Mouse (Mus musculus): ENCODE results near the gene H2al1h. TPM values are rescaled to one million over a fixed set of nuclear protein-coding genes. Genes with fewer than 3 reads are reported as not detected.
"Not testable (repeated sequence)": the region's sequence is repeated elsewhere in the genome, so short reads cannot be mapped to it uniquely, and the experiment has no call there.

H2al1h gene
- not detected in 2 replicates for polyA plus RNA-seq (2015; fragmentation: Nextera tagmentation; extraction: Ambion mirVana)

DNA sequence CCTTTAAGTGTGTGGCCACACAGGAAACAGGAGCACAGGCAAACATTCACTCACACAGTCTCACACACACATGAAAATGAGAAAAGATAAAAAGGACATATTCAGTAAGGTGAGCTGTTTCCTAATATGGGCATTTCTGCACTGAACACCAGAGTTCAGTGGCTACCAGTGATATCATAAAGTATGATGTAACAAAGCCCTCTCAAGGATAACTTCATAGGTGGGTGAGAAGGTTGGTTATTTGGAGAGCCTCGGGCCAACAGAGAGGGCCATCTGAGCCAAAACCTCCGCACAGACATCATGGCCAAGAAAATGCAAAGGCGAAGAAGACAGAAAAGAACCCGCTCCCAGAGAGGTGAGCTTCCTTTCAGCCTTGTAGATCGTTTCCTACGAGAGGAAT, at the start of gene H2al1h:
H2al1h (plus strand) TSS at position 301 of the 400 bp plus-strand sequence.
- not testable (repeated sequence) for H3K4me2 ChIP-seq (replicated peaks); H3K9me3 ChIP-seq (replicated peaks); H3K36me3 ChIP-seq; H3K4me3 ChIP-seq (replicated peaks); H3K27ac ChIP-seq (replicated peaks); H3K27me3 ChIP-seq; ATAC-seq (ENCODE audit: insufficient number of reproducible peaks, low FRiP score, low TSS enrichment, low read depth); H3K4me1 ChIP-seq; H3K9ac ChIP-seq
- WGBS: no CpG with 5 or more reads among the region's 6 CpGs

DNA sequence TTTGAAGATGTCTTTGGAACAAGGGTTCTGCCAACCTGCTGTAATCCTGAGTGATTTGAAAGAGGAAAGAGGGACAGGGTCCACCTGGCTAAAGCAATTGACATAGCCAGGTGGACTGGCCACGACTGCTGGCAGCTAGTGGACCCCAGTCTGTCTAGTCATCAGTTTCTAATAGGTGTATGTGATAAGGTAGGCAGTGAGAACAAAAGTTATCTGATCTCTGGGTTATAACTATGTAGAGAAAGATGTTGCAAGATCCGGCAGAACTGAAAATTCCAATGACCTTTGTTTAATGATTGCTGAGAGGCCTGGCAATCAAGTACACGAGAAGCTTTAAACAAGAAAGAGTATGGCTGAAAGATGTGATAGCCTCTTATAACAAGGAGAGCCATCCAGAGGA, 48.1 kb upstream of the H2al1h start:
- Histone ChIP-seq H3K9ac (no peak overlapping the region), H3K4me1 (0 out of 2 replicates have a peak, but pooled peaks cover under 1% of the 10 kb centered on the region), H3K9me3 (replicated peaks) (no peaks in the 10 kb centered on the region), H3K4me2 (replicated peaks) (no peak overlapping the region), H3K36me3 (no peaks in the 10 kb centered on the region), H3K27me3 (0 out of 2 replicates have a peak, but pooled peaks cover 2% of the 10 kb centered on the region), H3K4me3 (replicated peaks) (no peak overlapping the region), H3K27ac (replicated peaks) (no peak overlapping the region)
- ATAC-seq (ENCODE audit: insufficient number of reproducible peaks, low FRiP score, low TSS enrichment, low read depth): no peak
- 74% methylated on average over 3 of the region's 3 CpGs for WGBS

DNA sequence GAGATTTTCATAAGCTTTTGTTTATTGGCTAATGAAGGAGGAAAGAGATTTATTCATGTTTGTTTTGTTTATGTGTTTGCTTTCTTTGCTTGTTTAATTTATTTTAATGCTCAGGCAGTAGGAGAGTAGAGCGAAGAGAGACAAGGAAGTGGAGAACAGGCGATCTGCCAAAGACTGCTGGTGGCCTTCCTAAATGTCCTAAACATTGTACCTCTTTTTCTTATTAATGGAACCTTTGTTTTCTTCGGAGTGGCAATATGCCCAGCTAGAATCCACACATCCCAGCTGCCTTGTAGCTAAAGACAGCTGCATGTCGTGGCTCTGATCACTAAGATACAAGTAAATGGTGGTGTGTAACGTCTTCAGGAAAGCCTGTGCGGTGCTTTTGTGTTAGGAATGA, 44.2 kb upstream of the H2al1h start:
- Histone ChIP-seq H3K27ac (replicated peaks) (no peak overlapping the region), H3K4me1 (no peaks in the 10 kb centered on the region), H3K27me3 (peaks cover 2% of the 10 kb centered on the region), H3K9me3 (replicated peaks) (no peaks in the 10 kb centered on the region), H3K9ac (no peak overlapping the region), H3K36me3 (no peaks in the 10 kb centered on the region), H3K4me2 (replicated peaks) (no peak overlapping the region), H3K4me3 (replicated peaks) (no peak overlapping the region)
- 68% methylated on average over 6 of the region's 6 CpGs for WGBS
- no peak for ATAC-seq (ENCODE audit: insufficient number of reproducible peaks, low FRiP score, low TSS enrichment, low read depth)

DNA sequence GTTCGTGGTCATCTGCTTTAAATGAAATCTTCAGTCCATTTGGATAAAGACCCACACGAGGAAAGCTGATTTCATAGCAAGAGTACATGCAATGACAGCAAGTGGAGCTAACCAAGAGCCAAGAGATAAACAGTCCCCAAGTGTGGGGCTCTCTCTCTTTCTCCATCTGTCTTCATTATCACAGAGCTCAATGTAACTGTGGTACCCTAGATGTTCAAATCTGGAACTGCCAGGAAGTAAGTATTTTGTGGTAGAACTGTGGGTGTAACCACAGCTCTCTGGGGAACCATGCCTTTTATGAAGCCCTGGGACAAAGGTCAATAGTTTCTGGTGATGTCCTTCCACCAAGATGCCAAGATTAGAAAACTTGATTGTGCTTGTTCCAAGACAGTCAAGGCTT, 40.6 kb upstream of the H2al1h start:
- H3K4me3 ChIP-seq (replicated peaks): no peak overlapping the region
- no peaks in the 10 kb centered on the region for H3K36me3 ChIP-seq
- H3K27me3 ChIP-seq: peaks cover 2% of the 10 kb centered on the region
- no peak overlapping the region for H3K9ac ChIP-seq
- H3K4me1 ChIP-seq: no peaks in the 10 kb centered on the region
- no peak overlapping the region for H3K27ac ChIP-seq (replicated peaks)
- WGBS: 58% methylated on average over 2 of the region's 2 CpGs
- no peak for ATAC-seq (ENCODE audit: insufficient number of reproducible peaks, low FRiP score, low TSS enrichment, low read depth)
- no peak overlapping the region for H3K4me2 ChIP-seq (replicated peaks)
- no peaks in the 10 kb centered on the region for H3K9me3 ChIP-seq (replicated peaks)

DNA sequence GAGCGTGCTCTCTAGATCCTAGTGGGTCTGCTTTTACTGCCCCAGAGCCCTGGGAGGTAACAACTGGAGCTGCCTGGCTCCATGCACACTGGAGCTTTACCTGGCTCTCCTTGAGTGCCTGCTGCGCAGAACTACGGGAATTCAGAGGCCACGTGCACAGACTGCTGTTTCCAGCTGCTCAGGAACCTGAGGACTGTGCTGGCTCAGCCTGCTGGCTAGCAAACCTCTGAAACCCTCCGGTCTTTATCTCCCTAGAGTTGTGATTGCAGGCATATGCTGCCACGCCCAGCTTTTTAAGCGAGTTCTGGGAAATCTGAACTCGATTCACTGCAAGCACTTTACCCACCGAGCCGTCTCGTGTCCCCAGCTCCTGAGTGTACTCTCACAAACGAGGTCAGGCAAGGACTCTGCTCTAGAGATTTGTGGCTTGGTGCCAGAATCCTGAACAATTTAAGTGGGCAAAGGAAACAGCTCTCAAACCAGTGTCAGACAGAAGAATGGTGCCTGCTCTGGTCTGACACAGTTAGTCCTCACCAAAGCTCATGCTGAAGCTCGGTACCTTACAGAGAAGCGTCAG, 32.9 kb upstream of the H2al1h start:
- Histone ChIP-seq H3K4me1 (no peaks in the 10 kb centered on the region), H3K9me3 (replicated peaks) (no peaks in the 10 kb centered on the region), H3K4me2 (replicated peaks) (no peak overlapping the region), H3K27ac (replicated peaks) (no peak overlapping the region), H3K9ac (no peak overlapping the region), H3K36me3 (no peaks in the 10 kb centered on the region), H3K4me3 (replicated peaks) (no peak overlapping the region), H3K27me3 (peaks cover 8% of the 10 kb centered on the region)
- ATAC-seq (ENCODE audit: insufficient number of reproducible peaks, low FRiP score, low TSS enrichment, low read depth): no peak
- WGBS: 62% methylated on average over 14 of the region's 14 CpGs

DNA sequence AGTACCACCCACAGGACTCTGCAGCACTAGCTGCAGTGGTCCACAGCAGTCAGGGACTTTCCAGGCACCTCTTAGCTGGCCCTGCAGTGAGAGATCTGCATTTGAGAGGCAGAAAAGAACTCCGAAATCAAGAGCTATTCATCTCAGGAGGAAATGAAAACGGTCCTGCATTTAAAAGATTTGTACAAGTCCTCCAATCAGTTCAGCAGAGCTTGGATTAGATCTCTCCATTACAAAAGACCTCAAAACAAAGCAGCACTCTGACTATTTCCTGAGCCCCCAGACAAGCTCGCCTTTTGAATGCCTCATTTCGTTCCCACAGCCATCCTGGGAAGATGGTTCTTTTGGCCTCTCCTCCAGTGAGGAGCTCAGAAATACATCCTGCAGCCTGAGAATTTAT, 32.0 kb upstream of the H2al1h start:
- H3K9ac ChIP-seq: no peak overlapping the region

DNA sequence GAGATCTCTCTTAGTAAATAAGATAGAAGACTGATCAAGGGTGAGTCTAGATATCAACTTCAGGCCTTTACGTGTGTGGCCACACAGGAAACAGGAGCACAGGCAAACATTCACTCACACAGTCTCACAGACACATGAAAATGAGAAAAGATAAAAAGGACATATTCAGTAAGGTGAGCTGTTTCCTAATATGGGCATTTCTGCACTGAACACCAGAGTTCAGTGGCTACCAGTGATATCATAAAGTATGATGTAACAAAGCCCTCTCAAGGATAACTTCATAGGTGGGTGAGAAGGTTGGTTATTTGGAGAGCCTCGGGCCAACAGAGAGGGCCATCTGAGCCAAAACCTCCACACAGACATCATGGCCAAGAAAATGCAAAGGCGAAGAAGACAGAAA, 22.3 kb upstream of the H2al1h start, which contains the start of gene H2al1a:
H2al1a (plus strand) TSS at position 301 of the 400 bp plus-strand sequence.
- not testable (repeated sequence) for H3K27ac ChIP-seq (replicated peaks); H3K9me3 ChIP-seq (replicated peaks)

More for the DNA sequence above, 32.0 kb upstream of the H2al1h start:
- Histone ChIP-seq H3K4me3 (replicated peaks) (no peak overlapping the region), H3K9me3 (replicated peaks) (no peaks in the 10 kb centered on the region), H3K4me2 (replicated peaks) (no peak overlapping the region), H3K27me3 (peaks cover 8% of the 10 kb centered on the region), H3K27ac (replicated peaks) (no peak overlapping the region), H3K4me1 (no peaks in the 10 kb centered on the region), H3K36me3 (no peaks in the 10 kb centered on the region)
- ATAC-seq (ENCODE audit: insufficient number of reproducible peaks, low FRiP score, low TSS enrichment, low read depth): no peak
- 68% methylated on average over 4 of the region's 4 CpGs for WGBS

DNA sequence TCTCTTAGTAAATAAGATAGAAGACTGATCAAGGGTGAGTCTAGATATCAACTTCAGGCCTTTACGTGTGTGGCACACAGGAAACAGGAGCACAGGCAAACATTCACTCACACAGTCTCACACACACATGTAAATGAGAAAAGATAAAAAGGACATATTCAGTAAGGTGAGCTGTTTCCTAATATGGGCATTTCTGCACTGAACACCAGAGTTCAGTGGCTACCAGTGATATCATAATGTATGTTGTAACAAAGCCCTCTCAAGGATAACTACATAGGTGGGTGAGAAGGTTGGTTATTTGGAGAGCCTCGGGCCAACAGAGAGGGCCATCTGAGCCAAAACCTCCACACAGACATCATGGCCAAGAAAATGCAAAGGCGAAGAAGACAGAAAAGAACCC, 19.2 kb upstream of the H2al1h start, which contains the start of gene H2al1b:
H2al1b (plus strand) TSS at position 301 of the 400 bp plus-strand sequence.
- not testable (repeated sequence) for ATAC-seq (ENCODE audit: insufficient number of reproducible peaks, low FRiP score, low TSS enrichment, low read depth); H3K27ac ChIP-seq (replicated peaks); H3K9ac ChIP-seq; H3K4me1 ChIP-seq; H3K4me3 ChIP-seq (replicated peaks); H3K27me3 ChIP-seq; H3K9me3 ChIP-seq (replicated peaks); H3K4me2 ChIP-seq (replicated peaks); H3K36me3 ChIP-seq
- 85% methylated on average over 1 of the region's 3 CpGs for WGBS

More for the DNA sequence above, 22.3 kb upstream of the H2al1h start, which contains the start of gene H2al1a:
- not testable (repeated sequence) for H3K4me3 ChIP-seq (replicated peaks); H3K36me3 ChIP-seq; H3K27me3 ChIP-seq; H3K4me2 ChIP-seq (replicated peaks); H3K9ac ChIP-seq; H3K4me1 ChIP-seq; ATAC-seq (ENCODE audit: insufficient number of reproducible peaks, low FRiP score, low TSS enrichment, low read depth)
- WGBS: no CpG with 5 or more reads among the region's 3 CpGs

DNA sequence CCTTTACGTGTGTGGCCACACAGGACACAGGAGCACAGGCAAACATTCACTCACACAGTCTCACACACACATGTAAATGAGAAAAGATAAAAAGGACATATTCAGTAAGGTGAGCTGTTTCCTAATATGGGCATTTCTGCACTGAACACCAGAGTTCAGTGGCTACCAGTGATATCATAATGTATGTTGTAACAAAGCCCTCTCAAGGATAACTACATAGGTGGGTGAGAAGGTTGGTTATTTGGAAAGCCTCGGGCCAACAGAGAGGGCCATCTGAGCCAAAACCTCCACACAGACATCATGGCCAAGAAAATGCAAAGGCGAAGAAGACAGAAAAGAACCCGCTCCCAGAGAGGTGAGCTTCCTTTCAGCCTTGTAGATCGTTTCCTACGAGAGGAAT, 15.9 kb upstream of the H2al1h start, which contains the start of gene H2al1c:
H2al1c (plus strand) TSS at position 301 of the 400 bp plus-strand sequence.
- not testable (repeated sequence) for H3K9me3 ChIP-seq (replicated peaks); H3K4me2 ChIP-seq (replicated peaks); ATAC-seq (ENCODE audit: insufficient number of reproducible peaks, low FRiP score, low TSS enrichment, low read depth); H3K27ac ChIP-seq (replicated peaks); H3K36me3 ChIP-seq; H3K4me3 ChIP-seq (replicated peaks); H3K9ac ChIP-seq; H3K4me1 ChIP-seq; H3K27me3 ChIP-seq
- 82% methylated on average over 2 of the region's 6 CpGs for WGBS

DNA sequence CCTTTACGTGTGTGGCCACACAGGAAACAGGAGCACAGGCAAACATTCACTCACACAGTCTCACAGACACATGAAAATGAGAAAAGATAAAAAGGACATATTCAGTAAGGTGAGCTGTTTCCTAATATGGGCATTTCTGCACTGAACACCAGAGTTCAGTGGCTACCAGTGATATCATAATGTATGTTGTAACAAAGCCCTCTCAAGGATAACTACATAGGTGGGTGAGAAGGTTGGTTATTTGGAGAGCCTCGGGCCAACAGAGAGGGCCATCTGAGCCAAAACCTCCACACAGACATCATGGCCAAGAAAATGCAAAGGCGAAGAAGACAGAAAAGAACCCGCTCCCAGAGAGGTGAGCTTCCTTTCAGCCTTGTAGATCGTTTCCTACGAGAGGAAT, 12.8 kb upstream of the H2al1h start, which contains the start of gene H2al1d:
H2al1d (plus strand) TSS at position 301 of the 400 bp plus-strand sequence.
- H3K27ac ChIP-seq (replicated peaks); H3K9me3 ChIP-seq (replicated peaks); H3K4me1 ChIP-seq; H3K36me3 ChIP-seq; H3K27me3 ChIP-seq; H3K4me2 ChIP-seq (replicated peaks); H3K4me3 ChIP-seq (replicated peaks); ATAC-seq (ENCODE audit: insufficient number of reproducible peaks, low FRiP score, low TSS enrichment, low read depth); H3K9ac ChIP-seq: not testable (repeated sequence)
- no CpG with 5 or more reads among the region's 6 CpGs for whole genome bisulfite sequencing

DNA sequence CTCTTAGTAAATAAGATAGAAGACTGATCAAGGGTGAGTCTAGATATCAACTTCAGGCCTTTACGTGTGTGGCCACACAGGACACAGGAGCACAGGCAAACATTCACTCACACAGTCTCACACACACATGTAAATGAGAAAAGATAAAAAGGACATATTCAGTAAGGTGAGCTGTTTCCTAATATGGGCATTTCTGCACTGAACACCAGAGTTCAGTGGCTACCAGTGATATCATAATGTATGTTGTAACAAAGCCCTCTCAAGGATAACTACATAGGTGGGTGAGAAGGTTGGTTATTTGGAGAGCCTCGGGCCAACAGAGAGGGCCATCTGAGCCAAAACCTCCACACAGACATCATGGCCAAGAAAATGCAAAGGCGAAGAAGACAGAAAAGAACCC, 9.7 kb upstream of the H2al1h start, which contains the start of gene H2al1e:
H2al1e (plus strand) TSS at position 301 of the 400 bp plus-strand sequence.
- H3K36me3 ChIP-seq; H3K9me3 ChIP-seq (replicated peaks); H3K4me3 ChIP-seq (replicated peaks); H3K9ac ChIP-seq; H3K27ac ChIP-seq (replicated peaks); H3K4me2 ChIP-seq (replicated peaks); H3K27me3 ChIP-seq; H3K4me1 ChIP-seq; ATAC-seq (ENCODE audit: insufficient number of reproducible peaks, low FRiP score, low TSS enrichment, low read depth): not testable (repeated sequence)
- no CpG with 5 or more reads among the region's 3 CpGs for WGBS

DNA sequence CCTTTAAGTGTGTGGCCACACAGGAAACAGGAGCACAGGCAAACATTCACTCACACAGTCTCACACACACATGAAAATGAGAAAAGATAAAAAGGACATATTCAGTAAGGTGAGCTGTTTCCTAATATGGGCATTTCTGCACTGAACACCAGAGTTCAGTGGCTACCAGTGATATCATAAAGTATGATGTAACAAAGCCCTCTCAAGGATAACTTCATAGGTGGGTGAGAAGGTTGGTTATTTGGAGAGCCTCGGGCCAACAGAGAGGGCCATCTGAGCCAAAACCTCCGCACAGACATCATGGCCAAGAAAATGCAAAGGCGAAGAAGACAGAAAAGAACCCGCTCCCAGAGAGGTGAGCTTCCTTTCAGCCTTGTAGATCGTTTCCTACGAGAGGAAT, 6.4 kb upstream of the H2al1h start, which contains the start of gene H2al1f:
H2al1f (plus strand) TSS at position 301 of the 400 bp plus-strand sequence.
- H3K27ac ChIP-seq (replicated peaks); H3K27me3 ChIP-seq; ATAC-seq (ENCODE audit: insufficient number of reproducible peaks, low FRiP score, low TSS enrichment, low read depth); H3K9me3 ChIP-seq (replicated peaks); H3K36me3 ChIP-seq; H3K4me3 ChIP-seq (replicated peaks); H3K9ac ChIP-seq; H3K4me1 ChIP-seq; H3K4me2 ChIP-seq (replicated peaks): not testable (repeated sequence)
- WGBS: no CpG with 5 or more reads among the region's 6 CpGs
